Mouse (Mus musculus): ENCODE data around the gene Ces1b. TPM values are rescaled to one million over a fixed set of nuclear protein-coding genes. Genes with fewer than 3 reads are reported as not detected.

Ces1b gene
- polyA plus RNA-seq, 1 experiment, result not detected

DNA sequence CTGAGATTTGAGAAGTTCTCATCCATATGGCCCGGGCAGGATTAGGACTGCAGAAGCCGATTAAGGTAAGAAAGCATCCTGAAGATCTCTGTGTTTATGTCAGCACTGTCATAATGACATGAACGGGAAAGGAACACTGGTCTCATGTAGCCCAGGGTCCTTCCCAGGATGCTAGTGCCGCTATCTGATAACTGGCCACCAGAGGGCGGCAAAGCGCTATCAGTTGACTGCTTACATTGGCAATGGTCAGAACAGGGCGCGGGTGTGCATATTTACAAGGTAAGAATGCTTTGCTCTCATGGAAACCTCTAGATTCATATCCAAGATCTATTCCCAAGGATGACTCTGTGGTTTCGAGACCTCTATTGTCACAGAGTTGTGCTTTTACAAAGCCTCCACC is 68.4 kb downstream of the Ces1b start:
- DNase-seq (ENCODE audit: extremely low spot score in 1 of 2, low spot score in 1 of 2), result peak; percentile 53 to 96

DNA sequence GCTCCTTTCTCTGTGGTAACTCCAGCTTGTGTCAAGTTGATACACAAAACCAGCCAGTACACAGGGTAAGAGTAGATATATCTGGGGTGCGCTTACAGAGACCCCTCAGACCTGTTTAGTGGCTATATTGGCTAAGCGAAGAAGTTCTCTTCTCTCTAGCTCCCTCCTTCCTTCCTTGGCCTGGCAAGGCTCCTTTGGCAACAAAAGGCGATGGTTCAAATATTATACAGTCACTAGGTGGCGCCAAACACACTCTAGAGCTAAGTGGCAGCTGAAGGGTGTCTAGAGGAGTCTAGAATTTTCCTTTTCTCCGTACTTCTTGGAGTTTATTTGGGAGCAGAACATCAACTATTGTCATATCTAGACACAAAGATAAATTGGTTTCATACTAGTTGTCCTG is 69.5 kb downstream of the Ces1b start:
- peak in 1 of 2 experiments; percentile 85 for DNase-seq (ENCODE audit: extremely low spot score in 1 of 2, low spot score in 1 of 2)

Other genes starting within 250 kb of the Ces1b start
- 12.6 and 17.2 TPM in 2 replicates for gene Lpcat2, start 224.7 kb downstream of the Ces1b start, polyA plus RNA-seq (2012; rRNA removed)
- gene Capns2, start 178.6 kb downstream of the Ces1b start, polyA plus RNA-seq (2012; rRNA removed), result 0.64 and 0.76 TPM in 2 replicates
- 0.02 and 0.08 TPM in 2 replicates for gene Slc6a2, start 119.9 kb downstream of the Ces1b start, polyA plus RNA-seq (2012; rRNA removed)
- gene Ces1a, start 31.8 kb downstream of the Ces1b start, polyA plus RNA-seq (2012; rRNA removed), result 0.04 TPM in 2 replicates
- 0.08 TPM in 1 of 2 replicates, not detected in the other for gene Ces1c, start 51.3 kb upstream of the Ces1b start, polyA plus RNA-seq (2012; rRNA removed)
- 0.12 and 1.6 TPM in 2 replicates for gene Ces1d, start 117.8 kb upstream of the Ces1b start, polyA plus RNA-seq (2012; rRNA removed)
- gene Ces1e, start 149.6 kb upstream of the Ces1b start, polyA plus RNA-seq (2012; rRNA removed), result 0.04 TPM in 1 of 2 replicates, not detected in the other
- gene Ces1f, start 199.7 kb upstream of the Ces1b start, polyA plus RNA-seq (2012; rRNA removed), result 0.14 and 0.23 TPM in 2 replicates